Mouse (Mus musculus): ENCODE results near the gene Cpox. TPM values are rescaled to one million over a fixed set of nuclear protein-coding genes. Genes with fewer than 3 reads are reported as not detected.

Cpox gene
- total RNA-seq, 1 experiment, result 16.8 TPM

- no peaks in the 10 kb centered on the region for H3K4me1 ChIP-seq (ENCODE audit: control insufficient read depth in 2 of 2, insufficient read depth in 2 of 2, low read length in 2 of 2, poor library complexity in 1 of 2)
- H3K36me3 ChIP-seq (ENCODE audit: control insufficient read depth, insufficient read depth, low read length, poor library complexity, severe bottlenecking), result no peaks in the 10 kb centered on the region
- H3K4me3 ChIP-seq (ENCODE audit: insufficient read depth in 1 of 2, low read depth in 1 of 2, low read length in 2 of 2, poor library complexity in 1 of 2, severe bottlenecking in 1 of 2), result no peak within 1 kb of the TSS
- DNase-seq (ENCODE audit: low read depth, low spot score), result no peak
- no peak for TF ChIP-seq HCFC1 (IDR thresholded peaks at IDR 0.05; ENCODE audit: borderline replicate concordance, insufficient read depth, low read length)
- TF ChIP-seq MAFK (IDR thresholded peaks at IDR 0.05; ENCODE audit: insufficient read depth, low read depth, low read length), result no peak
- TF ChIP-seq ZC3H11A (IDR thresholded peaks at IDR 0.05; ENCODE audit: borderline replicate concordance, low read depth, low read length), result no peak
- TF ChIP-seq CHD2 (IDR thresholded peaks at IDR 0.05; ENCODE audit: low read depth, low read length), result no peak
- TF ChIP-seq ZNF384 (IDR thresholded peaks at IDR 0.05; ENCODE audit: low read depth, low read length), result no peak
- in situ Hi-C loops (cut with MboI; ENCODE audit: low sequenced_read_pairs in 2 of 2, unreplicated experiment in 2 of 2), result no loop called here
- H3K9me3 ChIP-seq (ENCODE audit: control insufficient read depth, insufficient read depth, low read depth, low read length), result no peaks in the 10 kb centered on the region
- no peak within 1 kb of the TSS for H3K9ac ChIP-seq (ENCODE audit: insufficient read depth, low read depth, low read length, poor library complexity, severe bottlenecking)
- no peak within 1 kb of the TSS for H3K27ac ChIP-seq (ENCODE audit: insufficient read depth, low read depth, low read length, poor library complexity, severe bottlenecking)
Measured at GRCm38 (mm10) chr16:58763076-58763475, 93.0 kb downstream of the Cpox start, which contains the start of gene Olfr172. TSS of gene Olfr172 (minus strand) at chr16:58763176.

Other genes starting within 250 kb of the Cpox start
- gene St3gal6, start 146.0 kb upstream of the Cpox start, total RNA-seq (2012; rRNA removed), result 0.90 and 2.2 TPM in 2 replicates
- not detected in 2 replicates for gene Gm813, start 53.3 kb upstream of the Cpox start, total RNA-seq (2012; rRNA removed)
- gene E330017A01Rik, start 31.6 kb upstream of the Cpox start, total RNA-seq (2012; rRNA removed), result not detected in 2 replicates
- gene Gpr15, start 48.8 kb downstream of the Cpox start, total RNA-seq (2012; rRNA removed), result not detected in 2 replicates
- gene Cldnd1, start 57.6 kb downstream of the Cpox start, total RNA-seq (2012; rRNA removed), result 30.0 and 32.4 TPM in 2 replicates
- gene Olfr172, start 92.9 kb downstream of the Cpox start, total RNA-seq (2012; rRNA removed), result not detected in 2 replicates
- not detected in 2 replicates for gene Olfr173, start 130.0 kb downstream of the Cpox start, total RNA-seq (2012; rRNA removed)
- gene Olfr175-ps1, start 156.5 kb downstream of the Cpox start, total RNA-seq (2012; rRNA removed), result not detected in 2 replicates
- gene Olfr177, start 204.5 kb downstream of the Cpox start, total RNA-seq (2012; rRNA removed), result not detected in 2 replicates
- not detected in 2 replicates for gene Olfr178, start 221.8 kb downstream of the Cpox start, total RNA-seq (2012; rRNA removed)